Mouse (Mus musculus): Measurements from ENCODE around the gene Barx2.

GRCm38 (mm10) chr9:31888333-31888732 is 24.9 kb downstream of the Barx2 start:
- TF ChIP-seq CTCF (IDR thresholded peaks at IDR 0.05; ENCODE audit: control insufficient read depth, insufficient read depth, insufficient read length) (no peak), USF1 (IDR thresholded peaks at IDR 0.05; ENCODE audit: low read depth) (no peak), MYOD1 (IDR thresholded peaks at IDR 0.05; ENCODE audit: control insufficient read depth, insufficient read length, low read depth) (no peak), MAX (IDR thresholded peaks at IDR 0.05) (no peak), FOSL1 (IDR thresholded peaks at IDR 0.05; ENCODE audit: insufficient read depth, low read length, poor library complexity, severe bottlenecking) (no peak), MYOG (IDR thresholded peaks at IDR 0.05; ENCODE audit: control insufficient read depth, extremely low read depth, insufficient read length) (no peak), CEBPB (IDR thresholded peaks at IDR 0.05; ENCODE audit: low read depth) (no peak)

Data from C2C12 (cell line).